Mouse (Mus musculus) midbrain, embryonic 10.5 days (tissue): ENCODE measurements around the gene Tnfaip8l2. TPM values are rescaled to one million over a fixed set of nuclear protein-coding genes. Genes with fewer than 3 reads are reported as not detected.

Experiments
- DNase-seq: peaks from one replicate; pipeline ENCODE4 v3.0.0-alpha.2; 2017; ENCODE audit warnings: low spot score
- H3K27ac ChIP-seq: fragments of 300-500 bp; sonication (generic); replicated peaks from 2 replicates; pipeline ENCODE4 v1.5.1; 2016; ENCODE audit warnings: mild to moderate bottlenecking
- H3K27me3 ChIP-seq: fragments of 300-500 bp; sonication (generic); 2 replicates; pipeline ENCODE4 v1.6.1; 2016; ENCODE audit warnings: low read depth, mild to moderate bottlenecking; ENCODE audit not compliant: poor library complexity, severe bottlenecking
- H3K36me3 ChIP-seq: fragments of 300-500 bp; sonication (generic); 2 replicates; pipeline ENCODE4 v1.6.1; 2016; ENCODE audit warnings: mild to moderate bottlenecking, moderate library complexity
- H3K4me1 ChIP-seq: fragments of 300-500 bp; sonication (generic); 2 replicates; pipeline ENCODE4 v1.6.1; 2016
- H3K4me3 ChIP-seq: fragments of 300-500 bp; sonication (generic); 2 replicates; pipeline ENCODE4 v1.5.1; 2016; ENCODE audit warnings: mild to moderate bottlenecking, moderate library complexity
- H3K9me3 ChIP-seq: fragments of 300-500 bp; sonication (generic); replicated peaks from 2 replicates; pipeline ENCODE4 v1.6.1; 2016; ENCODE audit warnings: mild to moderate bottlenecking
- WGBS: fragments of 180-500 bp; shearing (Covaris S2); methylation state at CpG from one replicate; pipeline ENCODE4 v1.1.7; 2016; 5-methylcytosine and 5-hydroxymethylcytosine counted together
- polyA plus RNA-seq: library from polyadenylated mRNA; unstranded; fragments of >200 nt; fragmentation: Nextera tagmentation; extraction: Ambion mirVana; gene quantifications from 2 replicates; pipeline ENCODE4 v1.2.1, GENCODE M21; 2016

The Tnfaip8l2 gene
- polyA plus RNA-seq, 1 experiment from 2014 or later = 1.8 TPM

- H3K27me3 ChIP-seq = peaks cover 68% of the 10 kb centered on the region
- peak; percentile 27 for DNase-seq
- 12% methylated on average over 84 of the region's 84 CpGs for WGBS
- H3K4me3 ChIP-seq = peak overlapping the region; percentile 49
- peaks cover 23% of the 10 kb centered on the region for H3K4me1 ChIP-seq
- H3K27ac ChIP-seq = no peak overlapping the region
- H3K36me3 ChIP-seq = peaks cover 59% of the 10 kb centered on the region
- H3K9me3 ChIP-seq = 0 out of 2 replicates have a peak, but pooled peaks cover 5% of the 10 kb centered on the region
Measured at GRCm38 (mm10) chr3:95172526-95173255, 30.5 kb upstream of the Tnfaip8l2 start.

DNA sequence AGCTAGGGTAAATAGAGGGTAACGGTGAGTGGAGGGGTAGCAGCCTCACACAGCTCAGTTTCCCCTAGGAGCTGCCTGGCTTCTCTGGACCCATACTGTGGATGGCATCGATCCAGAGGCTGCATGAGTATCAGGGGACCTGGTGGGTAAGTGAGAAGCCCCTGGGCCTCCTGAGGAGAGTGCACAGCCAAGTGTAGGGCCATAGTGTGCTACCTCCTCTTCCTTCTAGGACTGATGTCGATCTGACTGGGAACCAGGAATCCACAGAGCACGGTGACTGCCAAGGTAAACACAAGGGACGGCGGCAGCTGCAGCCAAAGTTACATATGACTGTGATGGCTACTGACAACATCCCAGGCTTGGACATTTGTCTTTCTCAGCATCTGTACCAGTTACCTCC, 28.9 kb upstream of the Tnfaip8l2 start:
- H3K36me3 ChIP-seq = peaks cover 75% of the 10 kb centered on the region
- 0 out of 2 replicates have a peak, but pooled peaks cover 5% of the 10 kb centered on the region for H3K9me3 ChIP-seq
- H3K4me1 ChIP-seq = peaks cover 23% of the 10 kb centered on the region
- WGBS = 93% methylated on average over 6 of the region's 6 CpGs
- no peak overlapping the region for H3K4me3 ChIP-seq
- no peak overlapping the region for H3K27ac ChIP-seq
- H3K27me3 ChIP-seq = peaks cover 68% of the 10 kb centered on the region
- no peak for DNase-seq

DNA sequence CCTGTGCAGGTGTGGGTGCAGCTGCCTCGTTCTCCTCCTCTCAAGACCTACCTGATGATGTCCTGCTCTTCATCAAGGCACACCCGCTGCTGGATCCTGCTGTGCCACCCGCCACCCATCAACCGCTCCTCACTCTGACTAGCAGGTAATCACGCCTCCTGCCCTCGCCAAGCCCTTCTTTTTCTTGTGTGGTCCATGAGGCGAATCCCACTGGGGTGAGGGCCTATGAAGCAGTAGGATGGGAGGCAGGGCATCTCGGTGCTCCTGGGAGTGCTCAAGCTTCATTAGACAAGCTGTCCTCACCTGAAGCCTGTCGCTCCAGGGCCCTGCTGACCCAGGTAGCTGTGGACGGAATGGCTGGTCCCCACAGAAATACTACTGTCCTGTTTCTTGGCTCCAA, 27.8 kb upstream of the Tnfaip8l2 start:
- H3K27me3 ChIP-seq = peaks cover 68% of the 10 kb centered on the region
- no peak overlapping the region for H3K27ac ChIP-seq
- H3K36me3 ChIP-seq = peaks cover 86% of the 10 kb centered on the region
- H3K4me3 ChIP-seq = no peak overlapping the region
- no peak for DNase-seq
- H3K9me3 ChIP-seq = 0 out of 2 replicates have a peak, but pooled peaks cover 5% of the 10 kb centered on the region
- peaks cover 23% of the 10 kb centered on the region for H3K4me1 ChIP-seq
- 86% methylated on average over 10 of the region's 10 CpGs for WGBS

- Histone ChIP-seq H3K4me1 (peaks cover 42% of the 10 kb centered on the region), H3K4me3 (no peak overlapping the region), H3K27ac (no peak overlapping the region), H3K27me3 (peaks cover 41% of the 10 kb centered on the region), H3K36me3 (peaks cover 59% of the 10 kb centered on the region), H3K9me3 (no peaks in the 10 kb centered on the region)
- DNase-seq = no peak
- WGBS = 78% methylated on average over 5 of the region's 5 CpGs
Measured at GRCm38 (mm10) chr3:95164840-95165239, 22.7 kb upstream of the Tnfaip8l2 start.

DNA sequence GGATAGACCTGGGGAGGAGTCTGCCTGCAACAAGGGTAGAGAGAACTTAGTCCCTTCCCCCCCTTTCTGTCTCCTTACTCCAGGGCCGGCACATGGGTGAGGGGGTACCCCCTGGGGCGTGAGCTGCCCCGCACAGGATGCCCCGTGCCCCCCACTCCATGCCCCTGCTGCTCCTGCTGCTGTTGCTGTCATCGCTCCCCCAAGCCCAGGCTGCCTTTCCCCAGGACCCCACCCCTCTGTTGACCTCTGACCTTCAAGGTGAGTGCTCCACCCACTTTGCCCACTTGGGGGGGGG, 22.0 kb upstream of the Tnfaip8l2 start:
- no peak for DNase-seq
- no peaks in the 10 kb centered on the region for H3K9me3 ChIP-seq
- peaks cover 41% of the 10 kb centered on the region for H3K27me3 ChIP-seq
- H3K4me3 ChIP-seq = no peak overlapping the region
- no peak overlapping the region for H3K27ac ChIP-seq
- H3K4me1 ChIP-seq = peaks cover 48% of the 10 kb centered on the region
- H3K36me3 ChIP-seq = peaks cover 53% of the 10 kb centered on the region
- 75% methylated on average over 5 of the region's 5 CpGs for WGBS

GRCm38 (mm10) chr3:95163419-95164255, 21.5 kb upstream of the Tnfaip8l2 start:
- H3K27ac ChIP-seq = no peak overlapping the region; the same call in 1 of the 2 replicates
- H3K4me3 ChIP-seq = peak overlapping the region; percentile 84; the same call in 1 of the 2 replicates
- WGBS = 72% methylated on average over 11 of the region's 11 CpGs
- peaks cover 47% of the 10 kb centered on the region for H3K36me3 ChIP-seq
- H3K4me1 ChIP-seq = peaks cover 50% of the 10 kb centered on the region
- H3K27me3 ChIP-seq = peaks cover 41% of the 10 kb centered on the region
- no peak for DNase-seq
- no peaks in the 10 kb centered on the region for H3K9me3 ChIP-seq

- peaks cover 44% of the 10 kb centered on the region for H3K27me3 ChIP-seq
- peak overlapping the region; percentile 89; the same call in 1 of the 2 replicates for H3K27ac ChIP-seq
- peak overlapping the region; percentile 84 for H3K4me3 ChIP-seq
- DNase-seq = no peak
- no peaks in the 10 kb centered on the region for H3K9me3 ChIP-seq
- H3K36me3 ChIP-seq = peaks cover 34% of the 10 kb centered on the region
- WGBS = 39% methylated on average over 2 of the region's 2 CpGs
- H3K4me1 ChIP-seq = peaks cover 50% of the 10 kb centered on the region
Measured at GRCm38 (mm10) chr3:95162345-95162628, 20.1 kb upstream of the Tnfaip8l2 start.

GRCm38 (mm10) chr3:95161618-95162344, 19.6 kb upstream of the Tnfaip8l2 start:
- WGBS = 7% methylated on average over 9 of the region's 9 CpGs
- Histone ChIP-seq H3K4me3 (peak overlapping the region; percentile 84), H3K9me3 (no peaks in the 10 kb centered on the region), H3K4me1 (peaks cover 50% of the 10 kb centered on the region), H3K36me3 (peaks cover 29% of the 10 kb centered on the region), H3K27me3 (peaks cover 44% of the 10 kb centered on the region), H3K27ac (peak overlapping the region; percentile 89)
- DNase-seq = no peak

DNA sequence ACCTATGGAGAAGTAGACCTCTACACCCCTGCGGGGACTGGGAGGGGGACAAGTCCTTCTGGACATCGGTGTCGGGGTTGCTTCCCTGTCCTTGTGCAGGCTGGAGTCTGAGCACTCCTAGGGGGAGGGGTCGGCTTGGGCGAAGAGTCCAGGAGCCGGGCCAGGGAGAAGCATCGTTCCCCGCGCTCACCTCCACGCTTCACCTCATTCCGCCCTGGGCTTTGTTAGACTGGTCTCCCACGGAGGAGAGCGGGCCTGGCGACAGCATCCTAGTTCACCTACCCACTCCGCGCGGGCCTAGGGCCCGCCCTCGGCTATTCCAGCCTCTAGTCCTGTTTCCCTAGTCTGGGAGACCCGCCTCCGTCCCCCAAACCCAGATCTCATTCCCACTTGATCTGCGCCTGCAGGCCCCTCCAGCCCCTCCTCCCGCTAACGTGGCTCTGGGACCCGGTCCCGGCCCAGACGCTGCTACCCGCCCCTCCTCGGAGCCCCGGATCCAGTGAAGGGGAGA, 18.9 kb upstream of the Tnfaip8l2 start:
- DNase-seq = peak; percentile 50
- Histone ChIP-seq H3K27ac (peak overlapping the region; percentile 89), H3K9me3 (no peaks in the 10 kb centered on the region), H3K4me1 (peaks cover 50% of the 10 kb centered on the region), H3K4me3 (peak overlapping the region; percentile 84), H3K27me3 (peaks cover 44% of the 10 kb centered on the region), H3K36me3 (peaks cover 22% of the 10 kb centered on the region)
- under 1% methylated on average over 30 of the region's 30 CpGs for WGBS

- under 1% methylated on average over 66 of the region's 66 CpGs for WGBS
- H3K4me1 ChIP-seq = peaks cover 50% of the 10 kb centered on the region
- H3K27me3 ChIP-seq = peaks cover 44% of the 10 kb centered on the region
- H3K4me3 ChIP-seq = peak within 1 kb of the TSS; percentile 84
- DNase-seq = peak; percentile 90
- no peaks in the 10 kb centered on the region for H3K9me3 ChIP-seq
- peak within 1 kb of the TSS; percentile 89 for H3K27ac ChIP-seq
- H3K36me3 ChIP-seq = peaks cover 14% of the 10 kb centered on the region
Measured at GRCm38 (mm10) chr3:95159987-95160963, 18.1 kb upstream of the Tnfaip8l2 start, which contains the start of gene Sema6c. Sema6c (plus strand) TSS chr3:95160457.

DNA sequence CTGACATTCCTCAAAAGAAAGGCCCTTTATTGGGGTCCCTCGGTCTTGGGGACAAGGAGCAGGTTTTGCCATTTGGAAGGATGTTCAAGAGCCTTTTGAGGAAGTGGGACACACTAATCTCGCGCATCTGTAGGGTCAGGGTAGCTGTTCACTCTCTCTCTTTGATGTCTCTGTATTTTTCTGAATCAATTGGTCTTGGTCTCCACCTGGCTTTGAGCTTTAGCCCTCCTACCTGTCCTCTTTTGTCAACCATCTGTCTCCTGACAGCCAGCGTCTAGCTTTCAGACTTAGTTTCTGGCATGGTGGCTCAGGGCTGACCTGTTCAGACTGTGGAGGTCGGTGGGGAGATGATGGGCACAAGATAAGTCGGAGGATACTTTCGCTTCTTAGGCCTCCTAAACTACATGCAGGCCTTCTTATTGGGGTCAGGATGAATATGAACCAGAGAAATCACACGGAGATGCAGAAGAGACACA, 17.4 kb upstream of the Tnfaip8l2 start:
- peaks cover 6% of the 10 kb centered on the region for H3K36me3 ChIP-seq
- H3K27me3 ChIP-seq = peaks cover 44% of the 10 kb centered on the region
- peaks cover 50% of the 10 kb centered on the region for H3K4me1 ChIP-seq
- peak overlapping the region; percentile 84 for H3K4me3 ChIP-seq
- whole genome bisulfite sequencing = 10% methylated on average over 8 of the region's 8 CpGs
- DNase-seq = peak; percentile 26
- peak overlapping the region; percentile 89 for H3K27ac ChIP-seq
- H3K9me3 ChIP-seq = no peaks in the 10 kb centered on the region
